Mouse (Mus musculus): Measurements from ENCODE around the gene Mndal.
"Not testable (repeated sequence)": the region's sequence is repeated elsewhere in the genome, so short reads cannot be mapped to it uniquely, and the experiment has no call there.

DNA sequence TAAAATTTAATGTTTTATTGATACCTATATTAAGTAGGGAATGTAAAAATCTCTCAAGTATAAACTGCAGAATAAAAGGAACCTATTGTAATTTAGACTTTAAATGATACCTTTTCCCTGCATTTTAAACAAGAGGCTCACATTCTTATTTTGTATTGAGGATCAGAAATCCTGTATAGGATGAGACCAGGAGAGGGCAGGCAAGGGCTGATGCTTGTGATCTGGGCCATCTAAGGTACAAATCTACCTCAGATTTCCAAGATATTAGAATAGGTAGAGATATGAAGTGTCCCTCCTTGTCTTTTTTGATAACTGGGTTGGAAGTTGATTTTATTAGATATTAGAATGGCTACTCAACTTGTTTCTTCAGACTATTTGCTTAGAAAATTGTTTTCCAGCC is 88.6 kb downstream of the Mndal start:
- TF ChIP-seq CTCF (IDR thresholded peaks at IDR 0.05; ENCODE audit: low read depth): peak; percentile 30
- not testable (repeated sequence) for TF ChIP-seq EP300 (IDR thresholded peaks at IDR 0.05; ENCODE audit: low read depth)

Data from liver, postnatal 0 days (tissue).